In genomic region chr2:37741806-37742554, GRCm38 (mm10) we compare ENCODE assay signal across 13 mouse cellular contexts. TPM values are rescaled to one million over a fixed set of nuclear protein-coding genes. Genes with fewer than 3 reads are reported as not detected.
DNase-seq lines count a peak whose midpoint lies in the region; ATAC-seq lines count a peak whose summit lies in the region.
"Had no signal": no experiment of that assay in that cellular context is flagged by ENCODE, and none has a peak within 500 bp of the region (broad histone marks: within the 10 kb centered on the region; RNA-seq: fewer than 3 reads in every experiment).

No protein-coding gene starts in this region.

- WGBS in embryonic facial prominence, embryonic 14.5 days, result 47% methylated on average over 20 of the region's 20 CpGs
- WGBS in embryonic facial prominence, embryonic 10.5 days, result 80% methylated on average over 20 of the region's 20 CpGs

- H3K27ac ChIP-seq in embryonic facial prominence, embryonic 14.5 days (replicated peaks; ENCODE audit: low read depth, low read length), result peak overlapping the region; percentile 2; the same call in 1 of the 2 replicates
- H3K27ac ChIP-seq in embryonic facial prominence, embryonic 10.5 days (replicated peaks), result no peak overlapping the region
- H3K27ac ChIP-seq: embryonic facial prominence, embryonic 13.5 days; intestine, embryonic 15.5 days; stomach, embryonic 15.5 days had no signal

- DNase-seq in embryonic facial prominence, embryonic 14.5 days (ENCODE audit: low spot score), result peak; percentile 66
- DNase-seq in embryonic facial prominence, embryonic 10.5 days (ENCODE audit: low spot score), result no peak
- DNase-seq in left cerebral cortex, adult 11 months (ENCODE audit: low spot score), result peak; percentile 31
- DNase-seq in left cerebral cortex, postnatal 14 days (ENCODE audit: low spot score in 2 of 2), result no peak
- peak; percentile 88 for DNase-seq in brain, adult 2 months (ENCODE audit: low read depth, low spot score)
- DNase-seq in gastrocnemius, postnatal 36 days, result peak; percentile 25 to 34
- DNase-seq in embryo, embryonic 10 days (ENCODE audit: low spot score), result no peak
- no peak for DNase-seq in ovary, postnatal 10 days (ENCODE audit: low spot score)
- DNase-seq: adrenal gland, postnatal 25 days had no signal

- H3K9ac ChIP-seq in embryonic facial prominence, embryonic 14.5 days (ENCODE audit: low read depth, low read length), result no peak overlapping the region
- H3K9ac ChIP-seq: embryonic facial prominence, embryonic 13.5 days; intestine, embryonic 15.5 days; stomach, embryonic 15.5 days had no signal

- H3K4me1 ChIP-seq in embryonic facial prominence, embryonic 14.5 days (ENCODE audit: control insufficient read depth, insufficient read depth, low read length), result no peaks in the 10 kb centered on the region; the same call in 1 of the 2 replicates
- H3K4me1 ChIP-seq in embryonic facial prominence, embryonic 10.5 days, result no peaks in the 10 kb centered on the region
- H3K4me1 ChIP-seq: intestine, embryonic 15.5 days; stomach, embryonic 15.5 days had no signal

- no peaks in the 10 kb centered on the region for H3K9me3 ChIP-seq in embryonic facial prominence, embryonic 14.5 days (ENCODE audit: control insufficient read depth, low read length)
- no peaks in the 10 kb centered on the region for H3K9me3 ChIP-seq in embryonic facial prominence, embryonic 10.5 days
- H3K9me3 ChIP-seq: embryonic facial prominence, embryonic 13.5 days; intestine, embryonic 15.5 days; stomach, embryonic 15.5 days had no signal

- no peaks in the 10 kb centered on the region for H3K36me3 ChIP-seq in embryonic facial prominence, embryonic 14.5 days (ENCODE audit: control insufficient read depth, insufficient read depth, low read length)
- no peaks in the 10 kb centered on the region for H3K36me3 ChIP-seq in embryonic facial prominence, embryonic 10.5 days (replicated peaks)
- H3K36me3 ChIP-seq: embryonic facial prominence, embryonic 13.5 days; intestine, embryonic 15.5 days; stomach, embryonic 15.5 days had no signal

- ATAC-seq in embryonic facial prominence, embryonic 14.5 days (ENCODE audit: low read depth), result 0 out of 2 replicates have a peak, but pooled peaks have one; percentile 44
- ATAC-seq: intestine, embryonic 15.5 days had no signal

- H3K4me2 ChIP-seq in embryonic facial prominence, embryonic 14.5 days (ENCODE audit: low read depth, low read length), result peak overlapping the region; percentile 6; the same call in 1 of the 2 replicates
- H3K4me2 ChIP-seq: embryonic facial prominence, embryonic 13.5 days; heart, embryonic 11.5 days; intestine, embryonic 15.5 days; stomach, embryonic 15.5 days had no signal

- intact Hi-C loops in left cerebral cortex, postnatal 14 days (cut with DNase I), result no loop called here
- intact Hi-C loops in gastrocnemius, postnatal 36 days (cut with DNase I), result no loop called here

- H3K27me3 ChIP-seq in embryonic facial prominence, embryonic 14.5 days (replicated peaks; ENCODE audit: control insufficient read depth, insufficient read depth, low read length), result no peaks in the 10 kb centered on the region
- no peaks in the 10 kb centered on the region for H3K27me3 ChIP-seq in embryonic facial prominence, embryonic 10.5 days (replicated peaks; ENCODE audit: low read depth, poor library complexity, severe bottlenecking)
- H3K27me3 ChIP-seq: embryonic facial prominence, embryonic 13.5 days; intestine, embryonic 15.5 days; stomach, embryonic 15.5 days had no signal

- no peak overlapping the region for H3K4me3 ChIP-seq in embryonic facial prominence, embryonic 14.5 days (ENCODE audit: low read depth, low read length)
- H3K4me3 ChIP-seq in embryonic facial prominence, embryonic 10.5 days, result no peak overlapping the region
- H3K4me3 ChIP-seq: embryonic facial prominence, embryonic 13.5 days; intestine, embryonic 15.5 days; stomach, embryonic 15.5 days had no signal

RNA-seq across cellular contexts. Expression of gene Crb2, which starts 34.1 kb away (rescaled TPM):
- 0.18 and 0.28 TPM in 2 replicates for polyA plus RNA-seq in embryonic facial prominence, embryonic 14.5 days (2014; fragmentation: Nextera tagmentation; extraction: Ambion mirVana)
- polyA plus RNA-seq in embryonic facial prominence, embryonic 10.5 days (2016; fragmentation: Nextera tagmentation; extraction: Ambion mirVana), result 7.3 and 11.9 TPM in 2 replicates
- 1 to 10 TPM; 5.2 to 5.6 TPM for total RNA-seq in left cerebral cortex, postnatal 14 days (2021)
- under 1 TPM; 0.07 to 0.28 TPM for total RNA-seq in gastrocnemius, postnatal 36 days (2021)

RNA-seq across cellular contexts. Expression of gene Strbp, which starts 38.3 kb away (rescaled TPM):
- polyA plus RNA-seq in embryonic facial prominence, embryonic 14.5 days (2014; fragmentation: Nextera tagmentation; extraction: Ambion mirVana), result 35.5 and 38.1 TPM in 2 replicates
- 49.2 and 50.4 TPM in 2 replicates for polyA plus RNA-seq in embryonic facial prominence, embryonic 10.5 days (2016; fragmentation: Nextera tagmentation; extraction: Ambion mirVana)
- total RNA-seq in left cerebral cortex, postnatal 14 days (2021), result 100 to 1,000 TPM; 234 to 237 TPM
- total RNA-seq in gastrocnemius, postnatal 36 days (2021), result 10 to 100 TPM; 19.2 to 20.7 TPM

Comparison
In these comparisons a context has a peak if more than half of its experiments do, and no peak if none do; other contexts are left out.
1. DNase-seq: peak in embryonic facial prominence, embryonic 14.5 days (single experiment), left cerebral cortex, adult 11 months (single experiment), brain, adult 2 months (single experiment) and gastrocnemius, postnatal 36 days (2 of 2); none in embryonic facial prominence, embryonic 10.5 days (single experiment), left cerebral cortex, postnatal 14 days (0 of 2), embryo, embryonic 10 days (single experiment) and ovary, postnatal 10 days (single experiment).
2. RNA of gene Crb2, which starts 34.1 kb away (total RNA-seq): 5.2 to 5.6 TPM in left cerebral cortex, postnatal 14 days; 0.07 to 0.28 TPM in gastrocnemius, postnatal 36 days; every median in the first group is over 4 times any median in the second.
3. RNA of gene Strbp, which starts 38.3 kb away (total RNA-seq): 234 to 237 TPM in left cerebral cortex, postnatal 14 days; 19.2 to 20.7 TPM in gastrocnemius, postnatal 36 days; every median in the first group is over 10 times any median in the second.